Comparison of ENCODE assay signal across 13 mouse cellular contexts in the genomic region with DNA sequence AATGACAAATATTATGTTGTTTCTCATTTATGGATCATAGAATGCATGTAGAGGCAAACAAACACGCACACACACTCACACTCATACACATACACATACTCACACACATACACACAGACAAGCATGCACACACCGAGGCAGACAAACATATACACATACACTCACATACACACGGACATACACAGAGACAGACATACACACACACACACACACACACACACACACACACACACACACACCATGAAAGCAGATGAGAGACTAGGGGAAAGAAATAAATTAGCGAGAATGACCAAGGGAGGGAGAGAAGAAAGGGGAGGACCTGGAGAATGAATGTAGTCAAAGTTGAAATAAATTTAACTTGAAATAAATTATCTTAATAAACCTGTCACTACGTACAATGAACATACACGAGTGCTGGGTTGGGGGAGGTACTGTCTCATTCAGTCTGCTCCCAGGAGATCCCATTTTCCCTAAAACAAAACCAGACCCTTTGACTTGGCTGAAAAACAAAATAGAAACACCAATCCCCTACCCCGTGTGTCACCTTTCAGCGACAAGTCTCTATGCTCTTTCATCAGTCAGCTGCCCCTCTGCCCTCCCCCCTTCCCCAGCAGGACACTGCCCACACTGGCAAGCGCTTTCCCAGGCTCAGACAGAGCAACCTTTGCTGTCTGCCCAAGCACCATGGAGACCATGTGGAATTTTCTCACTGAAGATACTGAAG.
DNase-seq lines count a peak whose midpoint lies in the region; ATAC-seq and TF ChIP-seq lines count a peak whose summit lies in the region.
"Had no signal": no experiment of that assay in that cellular context is flagged by ENCODE, and none has a peak within 500 bp of the region (broad histone marks: within the 10 kb centered on the region; RNA-seq: fewer than 3 reads in every experiment).

No protein-coding gene starts in this region.

- H3K9me3 ChIP-seq in forebrain, embryonic 16.5 days (ENCODE audit: control insufficient read depth, low read length): no peaks in the 10 kb centered on the region
- H3K9me3 ChIP-seq in limb, embryonic 14.5 days (ENCODE audit: control insufficient read depth, low read length): no peaks in the 10 kb centered on the region
- H3K9me3 ChIP-seq: heart, embryonic 13.5 days had no signal

- peaks cover 7% of the 10 kb centered on the region; the same call in 1 of the 2 replicates for H3K4me1 ChIP-seq in forebrain, embryonic 16.5 days (replicated peaks; ENCODE audit: control insufficient read depth, insufficient read depth, low read length)
- peaks cover 9% of the 10 kb centered on the region; the same call in 1 of the 2 replicates for H3K4me1 ChIP-seq in limb, embryonic 14.5 days (ENCODE audit: control insufficient read depth, insufficient read depth, low read length)

- DNase-seq in layer of hippocampus, postnatal 10 days (ENCODE audit: low spot score in 2 of 2): peak; percentile 14 to 22
- DNase-seq in layer of hippocampus, adult 18-20 months (ENCODE audit: low spot score in 2 of 2): no peak
- DNase-seq in limb, embryonic 14.5 days (ENCODE audit: low spot score): peak; percentile 41
- DNase-seq in yolk sac, embryonic 10.5 days (ENCODE audit: low spot score): peak; percentile 28
- DNase-seq in heart, postnatal 25 days (ENCODE audit: low spot score): no peak
- no peak for DNase-seq in Muller cell, postnatal 12 days (ENCODE audit: inconsistent ontology term)
- no peak for DNase-seq in left cerebral cortex, adult 11 months (ENCODE audit: low spot score)
- DNase-seq: cerebellum, adult 18-20 months; lung, adult 18-20 months; right cerebral cortex, postnatal 4 days; thymus, postnatal 14 days had no signal

- no peak for TF ChIP-seq POLR2A in limb, embryonic 14.5 days (IDR thresholded peaks at IDR 0.05; ENCODE audit: borderline replicate concordance, extremely low read depth, insufficient read depth, insufficient read length)

- intact Hi-C loops in heart, postnatal 25 days (cut with DNase I): loop anchor here (5.0 kb wide), 1 partner anchor 120 kb away; no protein-coding TSS in a partner anchor

- no peaks in the 10 kb centered on the region for H3K27me3 ChIP-seq in forebrain, embryonic 16.5 days (replicated peaks; ENCODE audit: control insufficient read depth, insufficient read depth, low read length)
- H3K27me3 ChIP-seq in limb, embryonic 14.5 days (ENCODE audit: control insufficient read depth, insufficient read depth, low read length): no peaks in the 10 kb centered on the region
- H3K27me3 ChIP-seq: heart, embryonic 13.5 days had no signal

- H3K36me3 ChIP-seq in forebrain, embryonic 16.5 days (ENCODE audit: control insufficient read depth, insufficient read depth): no peaks in the 10 kb centered on the region
- no peaks in the 10 kb centered on the region for H3K36me3 ChIP-seq in limb, embryonic 14.5 days (ENCODE audit: control insufficient read depth, insufficient read depth, low read length)
- H3K36me3 ChIP-seq: heart, embryonic 13.5 days had no signal

- H3K4me2 ChIP-seq in forebrain, embryonic 16.5 days (ENCODE audit: low read length): no peak overlapping the region
- H3K4me2 ChIP-seq in limb, embryonic 14.5 days (replicated peaks; ENCODE audit: low read depth, low read length, severe bottlenecking): no peak overlapping the region
- H3K4me2 ChIP-seq: heart, embryonic 13.5 days had no signal

- 30% methylated on average over 9 of the region's 9 CpGs for WGBS in forebrain, embryonic 16.5 days
- 29% methylated on average over 9 of the region's 9 CpGs for WGBS in limb, embryonic 14.5 days

- no peak overlapping the region for H3K4me3 ChIP-seq in forebrain, embryonic 16.5 days (replicated peaks; ENCODE audit: low read length)
- H3K4me3 ChIP-seq in limb, embryonic 14.5 days (replicated peaks; ENCODE audit: low read length): no peak overlapping the region
- H3K4me3 ChIP-seq: heart, embryonic 13.5 days had no signal

- ATAC-seq in forebrain, embryonic 16.5 days: peak; percentile 51
- ATAC-seq in limb, embryonic 14.5 days (ENCODE audit: low FRiP score, low read depth): peak; percentile 50

- H3K27ac ChIP-seq in forebrain, embryonic 16.5 days (ENCODE audit: low read length): no peak overlapping the region
- H3K27ac ChIP-seq in limb, embryonic 14.5 days (replicated peaks; ENCODE audit: low read depth, low read length): no peak overlapping the region
- H3K27ac ChIP-seq: heart, embryonic 13.5 days had no signal

- no peak overlapping the region for H3K9ac ChIP-seq in forebrain, embryonic 16.5 days (replicated peaks; ENCODE audit: low read depth, low read length)
- no peak overlapping the region for H3K9ac ChIP-seq in limb, embryonic 14.5 days (ENCODE audit: low read depth, low read length, severe bottlenecking)
- H3K9ac ChIP-seq: heart, embryonic 13.5 days had no signal

Comparison
In these comparisons a context has a peak if more than half of its experiments do, and no peak if none do; other contexts are left out.
1. DNase-seq: peak in layer of hippocampus, postnatal 10 days (2 of 2), limb, embryonic 14.5 days (single experiment) and yolk sac, embryonic 10.5 days (single experiment); none in layer of hippocampus, adult 18-20 months (0 of 2), heart, postnatal 25 days (single experiment), Muller cell, postnatal 12 days (single experiment) and left cerebral cortex, adult 11 months (single experiment).